Mouse (Mus musculus) liver, embryonic 15.5 days (tissue): ENCODE measurements around the gene Rabgap1l. TPM values are rescaled to one million over a fixed set of nuclear protein-coding genes. Genes with fewer than 3 reads are reported as not detected.
A peak's percentile ranks its signal among the peaks of the same experiment; 100 is the strongest.

Source experiments
- ATAC-seq: fragments of 200-750 bp; cut with Nextera tagmentation; 2 replicates; pipeline ENCODE4 v1.8.0; 2017; ENCODE audit warnings: moderate number of reproducible peaks, mild to moderate bottlenecking, moderate library complexity; ENCODE audit not compliant: insufficient read depth
- H3K27ac ChIP-seq: fragments of 300-500 bp; sonication (generic); replicated peaks from 2 replicates; pipeline ENCODE4 v1.5.1; 2015; ENCODE audit warnings: mild to moderate bottlenecking, inconsistent platforms
- H3K27me3 ChIP-seq: fragments of 300-500 bp; sonication (generic); 2 replicates; pipeline ENCODE4 v1.6.1; 2015; ENCODE audit warnings: mild to moderate bottlenecking, inconsistent platforms
- H3K36me3 ChIP-seq: fragments of 300-500 bp; sonication (generic); replicated peaks from 2 replicates; pipeline ENCODE4 v1.6.1; 2015; ENCODE audit warnings: moderate library complexity, mild to moderate bottlenecking, inconsistent platforms
- H3K4me1 ChIP-seq: fragments of 300-500 bp; sonication (generic); replicated peaks from 2 replicates; pipeline ENCODE4 v1.6.1; 2015; ENCODE audit warnings: inconsistent platforms
- H3K4me2 ChIP-seq: fragments of 300-500 bp; sonication (generic); 2 replicates; pipeline ENCODE4 v1.6.1; 2015; ENCODE audit warnings: moderate library complexity, mild to moderate bottlenecking, inconsistent platforms
- H3K4me3 ChIP-seq: fragments of 300-500 bp; sonication (generic); replicated peaks from 2 replicates; pipeline ENCODE4 v1.5.1; 2015; ENCODE audit warnings: mild to moderate bottlenecking, inconsistent platforms
- H3K9ac ChIP-seq: fragments of 300-500 bp; sonication (generic); 2 replicates; pipeline ENCODE4 v1.6.1; 2015; ENCODE audit warnings: moderate library complexity, mild to moderate bottlenecking, inconsistent platforms
- H3K9me3 ChIP-seq: fragments of 300-500 bp; sonication (generic); replicated peaks from 2 replicates; pipeline ENCODE4 v1.6.1; 2016; ENCODE audit warnings: inconsistent platforms
- WGBS: fragments of 180-500 bp; shearing (Covaris S2); methylation state at CpG from one replicate; pipeline ENCODE4 v1.1.7; 2015; ENCODE audit warnings: mixed read lengths; ENCODE audit not compliant: insufficient replicate concordance; 5-methylcytosine and 5-hydroxymethylcytosine counted together
- polyA plus RNA-seq: library from polyadenylated mRNA; unstranded; fragments of >200 nt; fragmentation: Nextera tagmentation; extraction: Ambion mirVana; gene quantifications from 2 replicates; pipeline ENCODE4 v1.2.1, GENCODE M21; 2015

Rabgap1l gene
- polyA plus RNA-seq, 1 experiment from 2014 or later: 26.7 TPM

DNA sequence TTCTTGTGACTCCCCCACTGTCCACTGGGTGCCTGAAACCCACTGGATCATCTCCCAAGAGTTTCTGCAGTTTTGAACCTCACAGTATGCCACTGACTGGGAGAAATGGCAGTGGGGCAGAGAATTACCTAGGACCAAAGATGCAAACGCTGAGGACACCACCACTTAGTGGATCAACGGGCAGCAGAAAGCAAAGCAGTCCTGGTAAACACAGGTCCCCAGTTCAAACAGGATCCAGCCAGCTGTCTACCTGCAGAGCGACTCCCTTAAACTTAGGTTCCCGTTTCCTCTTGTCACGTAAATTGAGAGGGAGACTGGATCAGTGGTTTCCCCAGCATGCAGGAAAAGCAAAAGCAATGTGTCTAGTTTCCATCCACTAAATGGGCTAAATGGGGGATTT lies 483.1 kb downstream of the Rabgap1l start:
- 58% methylated on average over 5 of the region's 5 CpGs for WGBS
- Histone ChIP-seq H3K4me3 (no peak overlapping the region), H3K4me2 (no peak overlapping the region), H3K4me1 (peaks cover 34% of the 10 kb centered on the region), H3K9me3 (no peaks in the 10 kb centered on the region), H3K9ac (no peak overlapping the region), H3K27ac (no peak overlapping the region), H3K27me3 (no peaks in the 10 kb centered on the region), H3K36me3 (no peaks in the 10 kb centered on the region)
- ATAC-seq: no peak

DNA sequence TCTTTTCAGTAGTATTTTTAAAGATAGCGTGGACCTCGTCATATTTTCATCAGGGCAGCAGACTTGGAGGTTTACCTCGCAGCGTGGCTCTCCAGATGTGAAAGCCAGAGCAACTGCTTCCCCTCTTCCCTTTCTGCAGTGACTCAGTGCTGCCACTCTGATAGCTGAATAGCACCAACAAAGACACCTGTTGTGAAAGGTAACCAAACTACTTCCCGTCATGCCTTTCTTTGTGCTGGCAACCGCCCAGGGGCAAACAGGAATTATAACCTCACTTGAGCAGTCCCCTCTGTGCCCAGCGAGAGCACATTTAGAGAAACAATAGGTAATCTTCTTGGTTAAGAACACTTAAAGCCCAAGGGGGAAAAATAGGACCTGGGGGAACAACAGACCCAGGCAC lies 484.0 kb downstream of the Rabgap1l start:
- ATAC-seq: no peak
- H3K4me1 ChIP-seq: peaks cover 42% of the 10 kb centered on the region

DNA sequence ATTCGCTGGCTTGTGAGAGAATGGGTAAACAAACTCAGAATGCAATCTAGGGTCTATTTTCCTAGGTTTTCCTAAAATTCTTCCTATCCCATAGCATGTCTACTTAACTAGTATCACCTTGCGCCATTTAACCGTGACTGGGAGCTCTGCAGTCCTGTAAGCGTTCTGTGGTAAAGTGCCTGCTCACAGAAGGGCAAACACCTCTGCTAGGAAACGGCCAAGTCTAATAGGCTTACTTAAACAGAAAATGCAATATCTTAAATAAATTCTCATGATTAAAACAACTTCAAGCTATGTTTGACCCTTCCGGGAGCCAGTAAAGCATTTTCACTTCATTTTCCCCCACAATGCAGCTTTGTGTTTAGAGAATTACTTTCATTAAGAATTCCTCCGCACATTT lies 484.5 kb downstream of the Rabgap1l start:
- peak overlapping the region; percentile 26; the same call in 1 of the 2 replicates for H3K27ac ChIP-seq
- H3K4me2 ChIP-seq: peak overlapping the region; percentile 46
- peak overlapping the region; percentile 25 for H3K4me3 ChIP-seq
- H3K9ac ChIP-seq: no peak overlapping the region
- 46% methylated on average over 7 of the region's 7 CpGs for WGBS
- no peaks in the 10 kb centered on the region for H3K36me3 ChIP-seq
- H3K4me1 ChIP-seq: peaks cover 46% of the 10 kb centered on the region
- ATAC-seq: no peak; the same call in 1 of the 2 replicates
- H3K9me3 ChIP-seq: no peaks in the 10 kb centered on the region
- no peaks in the 10 kb centered on the region for H3K27me3 ChIP-seq

More for the DNA sequence above, 484.0 kb downstream of the Rabgap1l start:
- H3K9me3 ChIP-seq: no peaks in the 10 kb centered on the region
- H3K4me3 ChIP-seq: peak overlapping the region; percentile 25
- no peaks in the 10 kb centered on the region for H3K36me3 ChIP-seq
- H3K9ac ChIP-seq: no peak overlapping the region
- peak overlapping the region; percentile 46 for H3K4me2 ChIP-seq
- WGBS: 16% methylated on average over 7 of the region's 7 CpGs
- no peak overlapping the region for H3K27ac ChIP-seq
- H3K27me3 ChIP-seq: no peaks in the 10 kb centered on the region

- ATAC-seq: peak; percentile 72
- H3K36me3 ChIP-seq: no peaks in the 10 kb centered on the region
- H3K4me3 ChIP-seq: peak overlapping the region; percentile 20
- H3K4me1 ChIP-seq: peaks cover 59% of the 10 kb centered on the region
- H3K9ac ChIP-seq: 0 out of 2 replicates have a peak overlapping the region, but pooled peaks have one; percentile 38
- 19% methylated on average over 10 of the region's 10 CpGs for WGBS
- no peaks in the 10 kb centered on the region for H3K27me3 ChIP-seq
- H3K4me2 ChIP-seq: peak overlapping the region; percentile 64
- peak overlapping the region; percentile 74 for H3K27ac ChIP-seq
- H3K9me3 ChIP-seq: no peaks in the 10 kb centered on the region
These were observed 486.0 kb downstream of the Rabgap1l start for GRCm38 (mm10) chr1:160306866-160307616.

- Histone ChIP-seq H3K27me3 (no peaks in the 10 kb centered on the region), H3K9me3 (no peaks in the 10 kb centered on the region), H3K4me1 (peaks cover 65% of the 10 kb centered on the region), H3K9ac (no peak overlapping the region), H3K4me3 (peak overlapping the region; percentile 20), H3K4me2 (peak overlapping the region; percentile 64), H3K36me3 (no peaks in the 10 kb centered on the region), H3K27ac (peak overlapping the region; percentile 15; the same call in 1 of the 2 replicates)
- 19% methylated on average over 6 of the region's 6 CpGs for WGBS
- peak; percentile 35; the same call in 1 of the 2 replicates for ATAC-seq
These were observed 486.7 kb downstream of the Rabgap1l start for GRCm38 (mm10) chr1:160306336-160306735.

GRCm38 (mm10) chr1:160305826-160306225 lies 487.2 kb downstream of the Rabgap1l start:
- no peaks in the 10 kb centered on the region for H3K36me3 ChIP-seq
- ATAC-seq: no peak
- no peaks in the 10 kb centered on the region for H3K9me3 ChIP-seq
- no peaks in the 10 kb centered on the region for H3K27me3 ChIP-seq
- no peak overlapping the region for H3K4me3 ChIP-seq
- H3K27ac ChIP-seq: no peak overlapping the region
- 12% methylated on average over 1 of the region's 1 CpGs for WGBS
- peaks cover 67% of the 10 kb centered on the region for H3K4me1 ChIP-seq
- no peak overlapping the region for H3K9ac ChIP-seq
- H3K4me2 ChIP-seq: 0 out of 2 replicates have a peak overlapping the region, but pooled peaks have one; percentile 64

- Histone ChIP-seq H3K9me3 (no peaks in the 10 kb centered on the region), H3K4me2 (peak overlapping the region; percentile 8; the same call in 1 of the 2 replicates), H3K36me3 (no peaks in the 10 kb centered on the region), H3K9ac (no peak overlapping the region), H3K4me1 (peaks cover 72% of the 10 kb centered on the region), H3K4me3 (no peak overlapping the region), H3K27ac (no peak overlapping the region), H3K27me3 (no peaks in the 10 kb centered on the region)
- ATAC-seq: no peak
- 62% methylated on average over 6 of the region's 6 CpGs for WGBS
These were observed 488.0 kb downstream of the Rabgap1l start for GRCm38 (mm10) chr1:160304969-160305498.

GRCm38 (mm10) chr1:160302268-160302667 lies 490.7 kb downstream of the Rabgap1l start:
- H3K27me3 ChIP-seq: no peaks in the 10 kb centered on the region
- ATAC-seq: no peak
- H3K4me2 ChIP-seq: no peak overlapping the region
- no peak overlapping the region for H3K4me3 ChIP-seq
- H3K36me3 ChIP-seq: no peaks in the 10 kb centered on the region
- 13% methylated on average over 1 of the region's 1 CpGs for WGBS
- peaks cover 75% of the 10 kb centered on the region for H3K4me1 ChIP-seq
- H3K9ac ChIP-seq: no peak overlapping the region
- no peak overlapping the region; the same call in none of the 2 replicates for H3K27ac ChIP-seq
- no peaks in the 10 kb centered on the region for H3K9me3 ChIP-seq

GRCm38 (mm10) chr1:160301156-160301555 lies 491.9 kb downstream of the Rabgap1l start:
- no peaks in the 10 kb centered on the region for H3K27me3 ChIP-seq
- H3K27ac ChIP-seq: no peak overlapping the region
- 18% methylated on average over 6 of the region's 6 CpGs for WGBS
- no peak overlapping the region for H3K4me3 ChIP-seq
- H3K4me2 ChIP-seq: 0 out of 2 replicates have a peak overlapping the region, but pooled peaks have one; percentile 2
- H3K9ac ChIP-seq: no peak overlapping the region
- peaks cover 67% of the 10 kb centered on the region for H3K4me1 ChIP-seq
- H3K36me3 ChIP-seq: no peaks in the 10 kb centered on the region
- H3K9me3 ChIP-seq: no peaks in the 10 kb centered on the region
- ATAC-seq: no peak

DNA sequence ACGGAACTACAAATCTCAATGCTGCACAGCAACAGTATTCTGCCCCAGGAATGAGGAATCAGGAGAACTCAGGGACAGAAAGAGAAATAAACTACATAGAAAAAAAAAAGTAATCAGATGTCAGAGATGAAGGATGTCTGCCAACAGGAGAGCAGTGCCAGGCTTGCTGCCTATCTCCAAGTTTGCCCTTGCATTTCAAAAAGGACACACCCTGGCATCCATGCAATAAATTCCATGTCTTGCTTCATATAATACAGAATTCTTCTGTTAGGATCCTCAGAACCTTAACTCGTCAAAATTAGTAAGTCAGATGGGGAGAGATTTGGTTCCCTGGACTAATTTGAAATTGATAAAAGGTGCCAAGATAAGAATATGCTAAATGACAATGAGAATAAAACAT lies 492.3 kb downstream of the Rabgap1l start:
- no peak overlapping the region for H3K27ac ChIP-seq
- H3K4me2 ChIP-seq: no peak overlapping the region
- H3K4me1 ChIP-seq: peaks cover 66% of the 10 kb centered on the region
- H3K9ac ChIP-seq: no peak overlapping the region
- no peaks in the 10 kb centered on the region for H3K9me3 ChIP-seq
- 42% methylated on average over 2 of the region's 2 CpGs for WGBS
- no peaks in the 10 kb centered on the region for H3K36me3 ChIP-seq
- no peak for ATAC-seq
- H3K4me3 ChIP-seq: no peak overlapping the region
- no peaks in the 10 kb centered on the region for H3K27me3 ChIP-seq

- H3K4me2 ChIP-seq: no peak overlapping the region
- 0 out of 2 replicates have a peak overlapping the region, but pooled peaks have one; percentile 42 for H3K27ac ChIP-seq
- 44% methylated on average over 4 of the region's 4 CpGs for WGBS
- H3K4me3 ChIP-seq: no peak overlapping the region
- no peak for ATAC-seq
- no peaks in the 10 kb centered on the region for H3K36me3 ChIP-seq
- H3K4me1 ChIP-seq: peaks cover 67% of the 10 kb centered on the region
- no peaks in the 10 kb centered on the region for H3K27me3 ChIP-seq
- H3K9ac ChIP-seq: no peak overlapping the region
- H3K9me3 ChIP-seq: no peaks in the 10 kb centered on the region
These were observed 493.0 kb downstream of the Rabgap1l start for GRCm38 (mm10) chr1:160299979-160300378.
